ENCODE assay signal across 35 mouse cellular contexts in the genomic region with DNA sequence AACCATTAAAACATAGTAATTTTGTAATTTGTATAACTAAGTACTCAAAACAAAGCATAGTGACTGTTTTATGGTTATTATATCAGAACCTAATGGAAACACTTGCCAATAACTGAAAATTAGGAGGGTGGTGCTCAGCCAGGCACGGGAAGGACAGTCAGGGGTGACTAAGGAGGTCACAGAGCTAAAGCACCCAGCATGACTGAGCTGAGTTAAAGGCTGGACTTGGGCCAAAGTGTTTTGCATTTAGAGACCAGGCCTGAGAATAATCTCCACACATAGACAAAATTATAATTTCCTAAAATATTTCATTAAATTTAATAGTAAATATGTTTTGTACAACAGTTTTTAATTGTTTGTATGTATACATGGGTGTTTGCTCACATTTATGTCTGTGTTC. TPM values are rescaled to one million over a fixed set of nuclear protein-coding genes. Genes with fewer than 3 reads are reported as not detected.
"Had no signal": no experiment of that assay in that cellular context is flagged by ENCODE, and none has a peak within 500 bp of the region (broad histone marks: within the 10 kb centered on the region; RNA-seq: fewer than 3 reads in every experiment).

No protein-coding gene starts in this region.

- H3K4me1 ChIP-seq: hindbrain, embryonic 10.5 days; hindbrain, embryonic 12.5 days; intestine, embryonic 15.5 days; limb, embryonic 10.5 days; limb, embryonic 12.5 days; liver, embryonic 13.5 days; liver, embryonic 15.5 days had no signal

- H3K4me2 ChIP-seq: heart, embryonic 11.5 days; hindbrain, embryonic 12.5 days; hindbrain, embryonic 14.5 days; intestine, embryonic 15.5 days; limb, embryonic 12.5 days; liver, embryonic 11.5 days; liver, embryonic 13.5 days; liver, embryonic 15.5 days had no signal

- H3K27me3 ChIP-seq: hindbrain, embryonic 12.5 days; intestine, embryonic 15.5 days; limb, embryonic 12.5 days; liver, embryonic 13.5 days; liver, embryonic 15.5 days had no signal

- H3K9me3 ChIP-seq: hindbrain, embryonic 10.5 days; hindbrain, embryonic 12.5 days; intestine, embryonic 15.5 days; limb, embryonic 10.5 days; limb, embryonic 12.5 days; liver, embryonic 13.5 days; liver, embryonic 15.5 days had no signal

- H3K4me3 ChIP-seq: gastrocnemius, adult 2 months; heart, adult 2 months; hindbrain, embryonic 10.5 days; hindbrain, embryonic 12.5 days; intestine, embryonic 15.5 days; layer of hippocampus, adult 2 months; left cerebral cortex, adult 2 months; limb, embryonic 10.5 days; limb, embryonic 12.5 days; liver, embryonic 13.5 days; liver, embryonic 15.5 days had no signal

- H3K27ac ChIP-seq: gastrocnemius, adult 2 months; heart, adult 2 months; hindbrain, embryonic 10.5 days; hindbrain, embryonic 12.5 days; hindbrain, embryonic 14.5 days; intestine, embryonic 15.5 days; layer of hippocampus, adult 2 months; left cerebral cortex, adult 2 months; limb, embryonic 10.5 days; limb, embryonic 12.5 days; liver, embryonic 13.5 days; liver, embryonic 15.5 days had no signal

- H3K9ac ChIP-seq: hindbrain, embryonic 12.5 days; hindbrain, embryonic 14.5 days; intestine, embryonic 15.5 days; limb, embryonic 12.5 days; liver, embryonic 13.5 days; liver, embryonic 15.5 days had no signal

- DNase-seq: gastrocnemius, adult 2 months; gastrocnemius, postnatal 10 days; gastrocnemius, postnatal 25 days; heart, adult 2 months; heart, postnatal 10 days; heart, postnatal 4 days; kidney, adult 18-20 months; kidney, adult 8-10 months; kidney, postnatal 10 days; kidney, postnatal 25 days; kidney, postnatal 4 days; liver; liver, embryonic 13.5 days had no signal

- ATAC-seq: hindbrain, embryonic 16.5 days; inflammation-experienced regulatory T-cells, adult 6 months; intestine, embryonic 15.5 days; intestine, postnatal 0 days had no signal

RNA-seq across cellular contexts. Expression of a gene that starts 36.2 kb away (rescaled TPM):
- total RNA-seq: gastrocnemius, adult 2 months; gastrocnemius, postnatal 10 days; granulocyte monocyte progenitor cell, adult 5-6 weeks; heart, adult 2 months; heart, postnatal 10 days; heart, postnatal 25 days; heart, postnatal 4 days had no signal
- polyA plus RNA-seq: heart, embryonic 14.5 days; heart, embryonic 16.5 days; intestine, postnatal 0 days had no signal

RNA-seq across cellular contexts. Expression of a gene that starts 54.3 kb away (rescaled TPM):
- total RNA-seq: gastrocnemius, adult 2 months; gastrocnemius, postnatal 10 days; gastrocnemius, postnatal 25 days; gastrocnemius, postnatal 4 days; granulocyte monocyte progenitor cell, adult 5-6 weeks; heart, adult 2 months; heart, postnatal 10 days; heart, postnatal 25 days; heart, postnatal 4 days; layer of hippocampus, adult 2 months; layer of hippocampus, postnatal 25 days; left cerebral cortex, adult 2 months; left cerebral cortex, postnatal 14 days had no signal
- polyA plus RNA-seq: heart, embryonic 11.5 days; heart, embryonic 14.5 days; inflammation-experienced regulatory T-cells, adult 6 months; intestine, embryonic 15.5 days; intestine, postnatal 0 days; kidney, embryonic 16.5 days; limb, embryonic 12.5 days; liver, embryonic 11.5 days; liver, embryonic 13.5 days; liver, embryonic 15.5 days had no signal
